Mouse (Mus musculus): ENCODE results near the gene Dpp3. TPM values are rescaled to one million over a fixed set of nuclear protein-coding genes. Genes with fewer than 3 reads are reported as not detected.
A peak's percentile ranks its signal among the peaks of the same experiment; 100 is the strongest.
"Not testable (repeated sequence)": the region's sequence is repeated elsewhere in the genome, so short reads cannot be mapped to it uniquely, and the experiment has no call there.

Dpp3 gene
- polyA plus RNA-seq (2014; fragmentation: Nextera tagmentation; extraction: Ambion mirVana) = 60.8 and 71.8 TPM in 2 replicates

DNA sequence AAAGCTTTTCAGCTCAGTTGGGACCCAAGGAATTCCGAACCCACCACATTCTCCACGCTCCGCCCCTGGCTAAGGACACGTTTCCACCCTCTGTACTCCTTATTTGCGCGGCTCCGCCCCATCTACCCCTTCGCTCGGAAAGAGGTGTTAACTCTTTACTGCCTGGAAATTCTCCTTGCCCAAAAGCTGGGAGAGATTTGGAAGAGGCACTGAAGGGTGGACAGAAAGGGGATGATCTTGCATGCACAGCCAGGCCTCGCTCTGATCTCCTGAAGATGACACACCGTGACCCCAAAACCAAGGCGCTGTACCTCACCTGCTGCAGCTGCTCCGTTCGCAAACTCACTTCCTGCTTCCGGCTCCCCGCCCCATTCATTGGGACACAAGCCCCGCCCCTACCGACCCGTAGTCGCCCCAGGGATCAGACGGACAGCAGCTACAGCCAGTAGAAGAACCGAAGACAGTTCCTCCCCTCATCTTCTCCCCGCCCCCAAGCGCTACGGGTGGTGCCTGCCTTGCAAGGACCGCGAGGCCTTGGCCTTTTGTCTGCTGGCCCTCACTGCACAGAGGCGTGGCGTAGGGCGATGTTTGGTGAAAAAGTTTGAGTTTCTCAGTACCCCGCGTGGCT lies at the start of gene Dpp3:
Dpp3 (minus strand) TSS at position 384 of the 628 bp plus-strand sequence.
- H3K4me3 ChIP-seq (ENCODE audit: control insufficient read depth in 1 of 2, insufficient read depth in 1 of 2, low read depth in 1 of 2, low read length in 2 of 2) = peak within 1 kb of the TSS; percentile 64 to 82
- peaks cover 8 to 12% of the 10 kb centered on the region in 2 experiments for H3K4me1 ChIP-seq (ENCODE audit: control insufficient read depth in 2 of 2, insufficient read depth in 2 of 2, low read length in 2 of 2)
- no peaks in the 10 kb centered on the region for H3K9me3 ChIP-seq (ENCODE audit: control insufficient read depth, low read length)
- peak within 1 kb of the TSS; percentile 74 for H3K9ac ChIP-seq (ENCODE audit: low read length)
- H3K27ac ChIP-seq (replicated peaks in 1 of 2; ENCODE audit: control insufficient read depth in 1 of 2, insufficient read depth in 1 of 2, low read depth in 2 of 2, low read length in 2 of 2) = peak within 1 kb of the TSS; percentile 22 to 34; a peak in 2 of 4 replicates
- 1% methylated on average over 32 of the region's 32 CpGs for WGBS
- H3K36me3 ChIP-seq (ENCODE audit: control insufficient read depth, insufficient read depth, low read length) = peaks cover 26% of the 10 kb centered on the region
- ATAC-seq (ENCODE audit: insufficient number of reproducible peaks, insufficient read depth, low FRiP score, low read depth) = peak; percentile 98
- H3K27me3 ChIP-seq (ENCODE audit: control insufficient read depth, insufficient read depth, low read length) = no peaks in the 10 kb centered on the region
- H3K4me2 ChIP-seq (ENCODE audit: low read length) = peak within 1 kb of the TSS; percentile 66

DNA sequence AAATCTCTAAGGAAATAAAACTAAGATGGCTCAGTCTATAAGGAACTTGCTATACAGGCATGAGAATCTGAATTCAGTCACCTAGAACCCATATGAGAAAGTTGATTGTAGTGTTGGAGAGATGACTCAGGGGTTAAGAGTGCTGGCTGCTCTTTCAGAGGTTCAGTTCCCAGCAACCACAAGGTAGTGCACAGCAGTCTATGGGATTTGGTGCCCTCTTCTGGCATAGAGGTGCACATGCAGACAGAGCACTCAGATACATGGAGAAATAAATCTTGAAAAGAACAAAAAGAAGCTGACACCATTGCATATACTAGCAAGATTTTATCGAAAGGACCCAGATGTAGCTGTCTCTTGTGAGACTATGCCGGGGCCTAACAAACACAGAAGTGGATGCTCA lies 40.1 kb upstream of the Dpp3 start:
- no peak for ATAC-seq (ENCODE audit: insufficient number of reproducible peaks, insufficient read depth, low FRiP score, low read depth)
- H3K9ac ChIP-seq (ENCODE audit: low read length) = no peak overlapping the region

DNA sequence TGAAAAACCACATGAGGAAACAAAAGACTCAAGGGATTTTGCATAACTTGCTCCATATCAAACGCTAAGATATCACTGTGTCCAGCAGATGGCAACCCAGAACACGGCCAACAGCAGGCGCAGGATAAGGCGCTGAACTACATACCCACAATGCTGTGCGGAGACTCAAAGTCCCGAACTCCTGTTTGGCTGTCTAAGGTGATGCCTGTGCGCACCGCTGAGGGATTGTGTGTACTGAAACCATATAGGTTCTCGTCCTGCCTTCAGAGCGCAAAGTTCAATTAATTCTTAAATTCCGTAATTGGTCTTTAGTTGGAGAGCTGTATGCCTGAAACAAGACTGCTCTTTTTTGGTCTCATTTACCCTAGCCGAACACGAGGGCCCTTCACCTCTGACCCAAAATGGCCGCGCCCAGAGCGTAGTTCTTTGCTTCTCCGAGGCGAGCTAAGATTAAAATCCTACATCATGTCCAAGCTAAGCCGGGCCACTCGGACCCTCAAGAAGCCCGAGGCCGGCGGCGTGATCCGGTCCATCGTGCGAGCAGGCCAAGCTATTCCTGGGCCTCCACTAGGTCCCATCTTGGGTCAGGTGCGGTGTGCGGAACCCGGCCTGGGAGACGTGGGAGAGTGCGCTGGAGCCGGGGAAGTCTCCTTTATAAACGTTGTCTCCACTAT lies 34.0 kb upstream of the Dpp3 start, which contains the start of gene Mrpl11:
Mrpl11 (plus strand) TSS at position 220 of the 674 bp plus-strand sequence.
- H3K4me1 ChIP-seq (ENCODE audit: control insufficient read depth in 2 of 2, insufficient read depth in 2 of 2, low read length in 2 of 2) = peaks cover 0 to 5% of the 10 kb centered on the region in 2 experiments; a peak in 2 of 4 replicates
- no peaks in the 10 kb centered on the region; the same call in 1 of the 2 replicates for H3K27me3 ChIP-seq (ENCODE audit: control insufficient read depth, insufficient read depth, low read length)
- peak within 1 kb of the TSS; percentile 72 for H3K4me2 ChIP-seq (ENCODE audit: low read length)
- peak; percentile 91 for ATAC-seq (ENCODE audit: insufficient number of reproducible peaks, insufficient read depth, low FRiP score, low read depth)
- H3K36me3 ChIP-seq (ENCODE audit: control insufficient read depth, insufficient read depth, low read length) = peaks cover 29% of the 10 kb centered on the region
- H3K9ac ChIP-seq (ENCODE audit: low read length) = peak within 1 kb of the TSS; percentile 81
- WGBS = under 1% methylated on average over 34 of the region's 34 CpGs
- H3K4me3 ChIP-seq (ENCODE audit: control insufficient read depth in 1 of 2, insufficient read depth in 1 of 2, low read depth in 1 of 2, low read length in 2 of 2) = peak within 1 kb of the TSS; percentile 71 to 91
- H3K9me3 ChIP-seq (ENCODE audit: control insufficient read depth, low read length) = no peaks in the 10 kb centered on the region
- peak within 1 kb of the TSS; percentile 65 to 69 for H3K27ac ChIP-seq (replicated peaks in 1 of 2; ENCODE audit: control insufficient read depth in 1 of 2, insufficient read depth in 1 of 2, low read depth in 2 of 2, low read length in 2 of 2)

More for the DNA sequence above, 40.1 kb upstream of the Dpp3 start:
- H3K9me3 ChIP-seq (ENCODE audit: control insufficient read depth, low read length) = no peaks in the 10 kb centered on the region
- H3K4me2 ChIP-seq (ENCODE audit: low read length) = no peak overlapping the region
- peaks cover 32% of the 10 kb centered on the region for H3K36me3 ChIP-seq (ENCODE audit: control insufficient read depth, insufficient read depth, low read length)
- H3K27me3 ChIP-seq (ENCODE audit: control insufficient read depth, insufficient read depth, low read length) = no peaks in the 10 kb centered on the region
- no peak overlapping the region for H3K4me3 ChIP-seq (ENCODE audit: control insufficient read depth in 1 of 2, insufficient read depth in 1 of 2, low read depth in 1 of 2, low read length in 2 of 2)
- H3K27ac ChIP-seq (replicated peaks in 1 of 2; ENCODE audit: control insufficient read depth in 1 of 2, insufficient read depth in 1 of 2, low read depth in 2 of 2, low read length in 2 of 2) = no peak overlapping the region
- H3K4me1 ChIP-seq (ENCODE audit: control insufficient read depth in 2 of 2, insufficient read depth in 2 of 2, low read length in 2 of 2) = no peaks in the 10 kb centered on the region
- WGBS = 77% methylated on average over 1 of the region's 2 CpGs

DNA sequence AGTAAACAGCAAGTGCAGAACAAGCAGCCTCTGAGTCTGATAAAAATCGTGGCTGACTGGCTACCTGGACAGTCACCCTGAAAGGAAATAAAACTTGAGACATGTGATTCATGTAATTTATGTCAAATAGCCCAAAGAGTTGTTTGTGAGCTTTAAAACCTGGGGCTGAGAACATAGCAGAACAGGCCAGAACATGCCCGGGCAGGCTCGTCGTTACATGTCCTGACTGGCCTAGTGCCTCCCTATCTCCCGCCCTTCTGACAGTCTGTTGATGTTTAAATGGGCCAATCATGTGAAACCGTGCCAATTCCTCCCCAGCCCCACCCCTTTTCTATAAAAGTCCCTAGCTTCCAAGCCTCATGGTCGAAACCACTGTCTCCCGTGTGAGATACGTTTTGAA lies 20.6 kb upstream of the Dpp3 start:
- H3K27ac ChIP-seq (replicated peaks in 1 of 2; ENCODE audit: control insufficient read depth in 1 of 2, insufficient read depth in 1 of 2, low read depth in 2 of 2, low read length in 2 of 2); ATAC-seq (ENCODE audit: insufficient number of reproducible peaks, insufficient read depth, low FRiP score, low read depth); H3K9me3 ChIP-seq (ENCODE audit: control insufficient read depth, low read length); H3K27me3 ChIP-seq (ENCODE audit: control insufficient read depth, insufficient read depth, low read length); H3K9ac ChIP-seq (ENCODE audit: low read length); H3K4me3 ChIP-seq (ENCODE audit: control insufficient read depth in 1 of 2, insufficient read depth in 1 of 2, low read depth in 1 of 2, low read length in 2 of 2); H3K36me3 ChIP-seq (ENCODE audit: control insufficient read depth, insufficient read depth, low read length); H3K4me1 ChIP-seq (ENCODE audit: control insufficient read depth in 2 of 2, insufficient read depth in 2 of 2, low read length in 2 of 2); H3K4me2 ChIP-seq (ENCODE audit: low read length): not testable (repeated sequence)
- 85% methylated on average over 9 of the region's 9 CpGs for WGBS

DNA sequence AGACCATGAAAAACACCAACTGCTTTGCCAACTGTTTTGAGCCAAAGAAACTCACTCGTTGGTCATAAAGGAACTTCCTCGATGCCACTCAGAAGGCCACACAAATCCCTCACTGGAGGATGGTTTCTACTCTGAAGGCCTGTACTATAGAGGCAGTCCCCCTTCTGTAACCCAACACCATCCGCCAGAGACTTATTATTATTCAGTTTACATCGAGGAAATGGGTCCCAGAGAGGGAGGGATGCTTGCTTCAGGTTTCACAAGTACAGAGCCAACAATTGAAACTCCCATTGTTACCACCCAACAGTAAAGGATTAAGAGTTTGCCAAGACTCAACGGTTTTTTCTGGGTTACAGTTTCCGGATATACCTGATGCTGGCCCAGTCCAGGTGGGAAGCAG lies 17.5 kb upstream of the Dpp3 start:
- no peak overlapping the region for H3K4me2 ChIP-seq (ENCODE audit: low read length)
- peaks cover 7 to 15% of the 10 kb centered on the region in 2 experiments for H3K4me1 ChIP-seq (ENCODE audit: control insufficient read depth in 2 of 2, insufficient read depth in 2 of 2, low read length in 2 of 2)
- no peak for ATAC-seq (ENCODE audit: insufficient number of reproducible peaks, insufficient read depth, low FRiP score, low read depth)
- H3K36me3 ChIP-seq (ENCODE audit: control insufficient read depth, insufficient read depth, low read length) = no peaks in the 10 kb centered on the region
- H3K9ac ChIP-seq (ENCODE audit: low read length) = no peak overlapping the region
- WGBS = 52% methylated on average over 6 of the region's 6 CpGs
- H3K9me3 ChIP-seq (ENCODE audit: control insufficient read depth, low read length) = no peaks in the 10 kb centered on the region
- H3K27me3 ChIP-seq (ENCODE audit: control insufficient read depth, insufficient read depth, low read length) = peaks cover 20% of the 10 kb centered on the region
- no peak overlapping the region for H3K4me3 ChIP-seq (ENCODE audit: control insufficient read depth in 1 of 2, insufficient read depth in 1 of 2, low read depth in 1 of 2, low read length in 2 of 2)
- H3K27ac ChIP-seq (replicated peaks in 1 of 2; ENCODE audit: control insufficient read depth in 1 of 2, insufficient read depth in 1 of 2, low read depth in 2 of 2, low read length in 2 of 2) = no peak overlapping the region

DNA sequence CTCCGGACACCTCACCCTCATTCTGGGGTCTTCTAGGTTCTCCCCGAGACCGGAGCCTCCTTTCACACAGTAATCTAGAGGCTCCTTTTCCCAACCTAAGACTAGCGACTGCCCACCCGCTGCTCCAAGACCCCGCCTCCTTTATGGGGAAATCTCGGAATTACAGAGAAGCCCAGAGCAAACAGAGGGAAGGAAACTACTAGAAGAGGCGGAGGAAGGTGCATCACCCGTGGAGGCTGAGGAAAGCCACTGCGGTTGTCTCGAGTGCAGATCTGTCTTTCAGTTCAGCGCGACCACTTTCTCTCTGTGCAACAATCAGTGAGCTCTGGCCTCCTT lies 15.1 kb upstream of the Dpp3 start:
- ATAC-seq (ENCODE audit: insufficient number of reproducible peaks, insufficient read depth, low FRiP score, low read depth) = no peak
- Histone ChIP-seq H3K4me2 (ENCODE audit: low read length) (peak overlapping the region; percentile 95), H3K27ac (replicated peaks in 1 of 2; ENCODE audit: control insufficient read depth in 1 of 2, insufficient read depth in 1 of 2, low read depth in 2 of 2, low read length in 2 of 2) (no peak overlapping the region), H3K4me1 (ENCODE audit: control insufficient read depth in 2 of 2, insufficient read depth in 2 of 2, low read length in 2 of 2) (peaks cover 7 to 15% of the 10 kb centered on the region in 2 experiments), H3K9ac (ENCODE audit: low read length) (peak overlapping the region; percentile 60; the same call in 1 of the 2 replicates), H3K4me3 (ENCODE audit: control insufficient read depth in 1 of 2, insufficient read depth in 1 of 2, low read depth in 1 of 2, low read length in 2 of 2) (peak overlapping the region; percentile 55 to 61), H3K9me3 (ENCODE audit: control insufficient read depth, low read length) (no peaks in the 10 kb centered on the region), H3K27me3 (ENCODE audit: control insufficient read depth, insufficient read depth, low read length) (peaks cover 21% of the 10 kb centered on the region), H3K36me3 (ENCODE audit: control insufficient read depth, insufficient read depth, low read length) (no peaks in the 10 kb centered on the region)
- WGBS = 11% methylated on average over 13 of the region's 13 CpGs

DNA sequence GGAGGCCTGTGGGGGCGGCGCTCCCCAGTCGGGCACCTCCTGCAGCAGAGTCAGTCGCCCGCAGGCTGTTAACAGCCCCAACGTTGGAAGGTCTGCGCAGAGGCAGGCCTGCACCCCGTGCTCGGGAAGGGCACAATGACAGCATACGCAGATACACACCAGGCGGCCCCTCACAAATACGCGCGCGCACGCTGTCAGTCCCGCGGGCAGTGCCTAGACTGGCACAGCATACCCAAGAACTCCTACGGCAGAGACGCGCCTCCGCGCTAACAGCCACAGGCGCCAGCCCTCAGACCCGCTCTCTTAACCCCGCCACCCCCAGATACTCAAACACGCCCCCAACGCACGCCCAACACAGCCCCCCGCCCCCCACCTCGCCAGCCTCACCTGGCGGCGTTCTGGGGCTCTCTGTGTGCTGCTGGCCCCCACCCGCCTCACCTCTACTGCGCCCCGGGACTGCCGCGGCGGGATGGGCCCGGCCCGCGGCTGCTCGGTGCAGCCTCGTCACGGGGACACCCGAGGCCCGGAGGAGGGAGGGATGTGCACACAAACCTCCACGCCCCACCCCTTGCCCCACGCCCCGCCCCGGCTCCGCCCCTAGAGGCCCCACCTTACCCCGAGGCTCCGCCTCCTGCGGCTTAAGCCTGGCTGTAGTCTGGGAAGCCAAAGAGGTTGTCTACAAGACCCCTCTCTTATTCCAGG lies 14.6 kb upstream of the Dpp3 start, which contains the start of gene Peli3:
Peli3 (minus strand) TSS at position 577 of the 702 bp plus-strand sequence.
- Histone ChIP-seq H3K9ac (ENCODE audit: low read length) (peak within 1 kb of the TSS; percentile 60), H3K4me3 (ENCODE audit: control insufficient read depth in 1 of 2, insufficient read depth in 1 of 2, low read depth in 1 of 2, low read length in 2 of 2) (peak within 1 kb of the TSS; percentile 55 to 61), H3K4me2 (ENCODE audit: low read length) (peak within 1 kb of the TSS; percentile 95), H3K27me3 (ENCODE audit: control insufficient read depth, insufficient read depth, low read length) (peaks cover 21% of the 10 kb centered on the region), H3K27ac (replicated peaks in 1 of 2; ENCODE audit: control insufficient read depth in 1 of 2, insufficient read depth in 1 of 2, low read depth in 2 of 2, low read length in 2 of 2) (no peak within 1 kb of the TSS), H3K36me3 (ENCODE audit: control insufficient read depth, insufficient read depth, low read length) (no peaks in the 10 kb centered on the region), H3K4me1 (ENCODE audit: control insufficient read depth in 2 of 2, insufficient read depth in 2 of 2, low read length in 2 of 2) (peaks cover 6 to 14% of the 10 kb centered on the region in 2 experiments), H3K9me3 (ENCODE audit: control insufficient read depth, low read length) (no peaks in the 10 kb centered on the region)
- WGBS = under 1% methylated on average over 53 of the region's 55 CpGs
- peak; percentile 85 for ATAC-seq (ENCODE audit: insufficient number of reproducible peaks, insufficient read depth, low FRiP score, low read depth)

Data from heart, embryonic 14.5 days (tissue).